Mouse (Mus musculus) embryonic facial prominence, embryonic 14.5 days (tissue): ENCODE measurements at regions not wholly inside any gene's neighbourhood (a gene's known extent, or its start where the extent isn't known, plus 50 kb on each side); places are given as distances from the start of the nearest gene placed in this dataset.
A peak's percentile ranks its signal among the peaks of the same experiment; 100 is the strongest.

Source experiments
- ATAC-seq: fragments of 200-750 bp; cut with Nextera tagmentation; 2 replicates; pipeline ENCODE4 v1.8.0; 2017; ENCODE audit warnings: low read depth, moderate number of reproducible peaks, moderate TSS enrichment
- DNase-seq: peaks from one replicate; pipeline ENCODE4 v3.0.0-alpha.2; 2015; ENCODE audit warnings: low spot score
- H3K27ac ChIP-seq: fragments of 300-500 bp; sonication (generic); replicated peaks from 2 replicates; pipeline ENCODE4 v1.5.1; 2014; ENCODE audit warnings: low read depth, mild to moderate bottlenecking, low read length, moderate library complexity
- H3K27me3 ChIP-seq: fragments of 300-500 bp; sonication (generic); replicated peaks from 2 replicates; pipeline ENCODE4 v1.6.1; 2014; ENCODE audit warnings: low read length; ENCODE audit not compliant: control insufficient read depth, insufficient read depth
- H3K36me3 ChIP-seq: fragments of 300-500 bp; sonication (generic); 2 replicates; pipeline ENCODE4 v1.6.1; 2014; ENCODE audit warnings: low read length, mixed read lengths; ENCODE audit not compliant: control insufficient read depth, insufficient read depth
- H3K4me1 ChIP-seq: fragments of 300-500 bp; sonication (generic); 2 replicates; pipeline ENCODE4 v1.6.1; 2014; ENCODE audit warnings: antibody characterized with exemption, low read length; ENCODE audit not compliant: control insufficient read depth, insufficient read depth
- H3K4me2 ChIP-seq: fragments of 300-500 bp; sonication (generic); 2 replicates; pipeline ENCODE4 v1.6.1; 2014; ENCODE audit warnings: low read depth, mild to moderate bottlenecking, low read length, moderate library complexity, mixed read lengths
- H3K4me3 ChIP-seq: fragments of 300-500 bp; sonication (generic); 2 replicates; pipeline ENCODE4 v1.5.1; 2014; ENCODE audit warnings: low read depth, mild to moderate bottlenecking, low read length
- H3K9ac ChIP-seq: fragments of 300-500 bp; sonication (generic); 2 replicates; pipeline ENCODE4 v1.6.1; 2014; ENCODE audit warnings: low read depth, mild to moderate bottlenecking, low read length, moderate library complexity, mixed read lengths
- H3K9me3 ChIP-seq: fragments of 300-500 bp; sonication (generic); 2 replicates; pipeline ENCODE4 v1.6.1; 2016; ENCODE audit warnings: low read length; ENCODE audit not compliant: control insufficient read depth
- WGBS: fragments of 180-500 bp; shearing (Covaris S2); extraction: QIAGEN DNeasy Blood & Tissue Kit; methylation state at CpG from one replicate; pipeline ENCODE4 v1.1.7; 2014; 5-methylcytosine and 5-hydroxymethylcytosine counted together

DNA sequence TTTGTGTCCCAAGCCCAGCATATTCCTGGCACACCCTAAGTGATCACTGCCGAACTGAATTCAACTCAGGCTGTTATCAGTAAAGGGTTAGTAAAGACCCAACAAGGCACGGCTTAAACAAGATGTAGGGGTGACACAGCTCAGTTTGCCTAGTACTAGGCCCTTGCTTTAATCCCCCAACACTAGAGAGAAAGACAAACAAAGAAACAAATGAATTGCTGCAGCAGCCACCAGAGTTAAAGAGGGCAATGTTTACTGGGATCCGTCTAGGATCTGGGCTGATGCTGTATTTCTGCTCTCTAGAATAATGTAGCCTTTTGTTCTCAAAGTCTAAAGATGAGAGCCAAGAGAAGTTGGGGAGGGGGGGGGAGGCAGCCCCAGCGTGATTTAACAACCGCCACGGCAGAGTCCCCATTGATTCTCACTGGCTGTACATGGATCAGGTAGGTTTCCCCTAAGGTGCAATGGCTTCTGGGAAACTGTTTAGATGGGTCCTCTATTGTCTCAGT, 66.5 kb upstream of the Boc start:
- Histone ChIP-seq H3K4me3 (no peak overlapping the region), H3K4me2 (no peak overlapping the region), H3K9me3 (no peaks in the 10 kb centered on the region), H3K4me1 (peaks cover 11% of the 10 kb centered on the region; the same call in 1 of the 2 replicates), H3K9ac (no peak overlapping the region), H3K27ac (no peak overlapping the region; the same call in 1 of the 2 replicates), H3K27me3 (no peaks in the 10 kb centered on the region), H3K36me3 (no peaks in the 10 kb centered on the region)
- WGBS, result 59% methylated on average over 6 of the region's 6 CpGs
- no peak for ATAC-seq
- DNase-seq, result no peak

DNA sequence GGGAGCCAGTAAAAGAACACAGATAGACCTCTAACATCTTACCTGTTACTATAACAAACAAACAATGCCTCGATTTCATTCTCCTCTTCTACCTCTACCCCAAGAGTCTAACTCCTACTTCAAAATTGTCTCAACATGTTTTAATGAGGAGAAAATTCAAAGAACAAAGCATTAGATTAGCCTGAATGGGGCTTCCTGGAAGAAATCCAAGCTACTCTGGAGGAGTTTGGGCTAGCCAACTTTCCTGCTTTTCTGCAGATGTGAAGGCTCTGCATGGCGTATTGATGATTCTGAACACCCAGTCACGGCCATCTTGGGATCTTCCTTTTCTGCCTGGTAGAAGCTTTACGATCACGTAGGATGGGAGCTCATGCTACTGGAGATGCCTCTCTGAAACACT, 62.9 kb upstream of the Boc start:
- no peaks in the 10 kb centered on the region for H3K27me3 ChIP-seq
- no peak for ATAC-seq
- H3K27ac ChIP-seq, result no peak overlapping the region
- no peaks in the 10 kb centered on the region for H3K9me3 ChIP-seq
- H3K4me2 ChIP-seq, result no peak overlapping the region
- 70% methylated on average over 5 of the region's 5 CpGs for WGBS
- H3K36me3 ChIP-seq, result no peaks in the 10 kb centered on the region
- H3K4me3 ChIP-seq, result no peak overlapping the region
- H3K9ac ChIP-seq, result no peak overlapping the region
- H3K4me1 ChIP-seq, result peaks cover 17% of the 10 kb centered on the region
- DNase-seq, result no peak

DNA sequence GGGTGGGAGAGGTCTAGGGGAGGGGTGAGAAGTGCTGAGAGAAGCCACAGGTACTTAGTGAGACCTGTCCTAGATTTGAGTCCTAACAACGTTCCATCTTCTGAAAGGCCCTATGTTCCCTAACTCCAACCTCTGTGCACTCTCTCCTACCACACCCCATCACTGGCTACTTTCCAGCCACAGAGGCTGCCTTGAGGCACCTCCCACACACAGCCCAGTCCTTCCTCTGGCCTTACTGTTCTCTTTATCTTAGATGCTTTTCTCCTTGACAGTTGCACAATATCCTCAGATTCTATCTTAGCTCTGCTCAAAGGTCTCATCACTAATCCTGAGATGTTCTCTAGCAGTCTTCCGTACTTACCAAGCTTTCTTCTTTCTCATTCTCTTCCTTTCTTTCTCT, 61.8 kb upstream of the Boc start:
- DNase-seq, result no peak
- ATAC-seq, result no peak
- H3K27me3 ChIP-seq, result no peaks in the 10 kb centered on the region
- H3K9ac ChIP-seq, result no peak overlapping the region
- H3K4me1 ChIP-seq, result peaks cover 18% of the 10 kb centered on the region
- H3K9me3 ChIP-seq, result no peaks in the 10 kb centered on the region
- H3K36me3 ChIP-seq, result no peaks in the 10 kb centered on the region
- no peak overlapping the region for H3K27ac ChIP-seq
- H3K4me3 ChIP-seq, result no peak overlapping the region
- H3K4me2 ChIP-seq, result no peak overlapping the region
- 65% methylated on average over 2 of the region's 2 CpGs for WGBS

DNA sequence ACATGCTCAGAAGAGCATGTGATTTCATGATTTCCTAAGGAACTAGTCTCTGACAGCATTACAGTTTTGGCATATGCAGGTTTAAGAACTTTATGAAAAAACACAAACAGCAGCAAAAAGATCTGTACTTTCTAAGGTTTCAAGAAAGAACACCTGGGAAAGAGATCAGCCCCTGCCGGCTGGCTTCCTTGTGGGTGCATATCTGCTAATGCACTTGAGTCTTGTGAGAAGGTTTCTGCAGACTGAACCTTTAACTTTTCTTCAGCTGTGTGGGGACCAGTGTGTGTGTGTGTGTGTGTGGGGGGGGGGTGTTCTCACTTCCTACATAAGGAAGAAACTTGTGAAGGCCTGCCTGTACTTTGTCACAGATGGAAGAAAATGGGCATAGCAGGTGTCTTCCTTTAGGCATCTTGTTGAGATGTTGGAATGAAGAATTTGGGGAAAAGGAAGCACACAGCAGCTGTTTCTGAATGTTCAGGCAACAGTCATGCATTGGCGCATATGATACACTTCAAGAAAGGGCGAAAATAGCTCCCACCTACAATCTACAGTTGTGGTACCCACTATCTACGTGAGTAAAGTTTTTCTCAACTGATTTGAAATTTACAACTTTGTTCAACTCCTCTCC, 60.9 kb upstream of the Boc start:
- peaks cover 23% of the 10 kb centered on the region for H3K4me1 ChIP-seq
- no peaks in the 10 kb centered on the region for H3K27me3 ChIP-seq
- H3K27ac ChIP-seq, result no peak overlapping the region
- H3K36me3 ChIP-seq, result no peaks in the 10 kb centered on the region
- H3K9me3 ChIP-seq, result no peaks in the 10 kb centered on the region
- ATAC-seq, result no peak
- H3K4me3 ChIP-seq, result no peak overlapping the region
- H3K4me2 ChIP-seq, result no peak overlapping the region
- no peak overlapping the region for H3K9ac ChIP-seq
- WGBS, result 74% methylated on average over 4 of the region's 4 CpGs
- peak; percentile 56 for DNase-seq

DNA sequence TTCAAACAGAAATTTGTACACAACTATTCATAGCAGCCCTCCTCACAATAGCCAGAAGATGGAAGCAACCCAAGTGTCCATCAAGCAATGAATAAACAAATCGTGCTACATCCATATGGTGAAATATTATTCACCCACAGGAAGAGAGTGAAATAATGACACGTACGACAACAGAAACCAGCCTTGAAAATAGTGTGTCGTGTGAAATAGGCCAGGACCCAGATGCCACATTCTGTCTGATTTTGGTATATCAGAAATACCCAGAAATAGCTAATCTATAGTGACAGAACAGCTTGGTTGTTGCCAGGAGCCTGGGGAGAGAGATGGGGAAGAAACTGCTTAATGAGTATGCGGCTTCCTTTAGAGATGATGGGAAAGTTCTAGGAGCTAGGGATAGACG, 58.3 kb upstream of the Boc start:
- Histone ChIP-seq H3K9ac (no peak overlapping the region), H3K9me3 (no peaks in the 10 kb centered on the region), H3K27ac (peak overlapping the region; percentile 84), H3K4me1 (peaks cover 29% of the 10 kb centered on the region), H3K4me2 (0 out of 2 replicates have a peak overlapping the region, but pooled peaks have one; percentile 47), H3K27me3 (no peaks in the 10 kb centered on the region), H3K4me3 (no peak overlapping the region), H3K36me3 (no peaks in the 10 kb centered on the region)
- ATAC-seq (no peak), DNase-seq (no peak)
- WGBS, result 50% methylated on average over 6 of the region's 6 CpGs

DNA sequence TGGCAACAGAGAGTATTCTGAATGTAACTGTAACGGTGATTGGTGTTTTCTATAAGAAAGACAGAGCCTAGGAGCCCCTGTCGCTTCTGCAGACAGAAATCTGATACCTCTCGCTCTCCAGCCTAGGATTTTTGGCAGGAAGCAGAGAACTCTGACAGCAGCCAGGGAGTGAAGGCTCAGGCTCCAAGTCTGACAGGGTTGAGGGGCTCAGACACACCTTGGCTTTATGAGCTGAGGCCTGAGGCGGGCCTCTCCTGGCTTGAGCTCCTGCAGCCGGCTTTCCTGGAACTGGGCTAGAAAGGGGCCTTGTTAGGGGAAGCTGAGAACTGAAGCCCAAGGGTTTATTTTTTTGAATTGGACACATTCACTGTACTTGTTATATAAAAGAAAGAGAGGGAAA, 57.7 kb upstream of the Boc start:
- H3K9ac ChIP-seq, result no peak overlapping the region; the same call in 1 of the 2 replicates
- no peaks in the 10 kb centered on the region for H3K27me3 ChIP-seq
- peak overlapping the region; percentile 47 for H3K4me2 ChIP-seq
- H3K36me3 ChIP-seq, result no peaks in the 10 kb centered on the region
- DNase-seq, result peak; percentile 97
- H3K27ac ChIP-seq, result peak overlapping the region; percentile 84
- peaks cover 29% of the 10 kb centered on the region for H3K4me1 ChIP-seq
- WGBS, result 0% methylated on average over 5 of the region's 5 CpGs
- no peaks in the 10 kb centered on the region for H3K9me3 ChIP-seq
- peak; percentile 91 for ATAC-seq
- H3K4me3 ChIP-seq, result no peak overlapping the region

DNA sequence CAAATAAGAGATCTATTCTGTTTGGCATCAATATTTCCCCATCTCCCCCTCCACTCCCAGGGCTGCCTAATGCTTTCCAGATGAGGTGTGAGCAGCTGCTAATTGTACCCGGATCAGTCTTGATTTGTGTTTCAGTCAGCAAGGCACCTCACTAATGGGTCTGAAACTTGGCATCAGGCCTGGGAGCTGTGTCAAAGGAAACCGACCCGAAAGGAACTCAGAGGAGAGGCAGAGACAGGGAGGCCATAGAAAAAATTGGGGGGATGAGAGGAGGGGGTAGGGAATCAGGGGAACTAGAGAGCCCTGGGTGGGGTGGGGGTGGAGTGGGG, 57.1 kb upstream of the Boc start:
- DNase-seq (peak; percentile 96), ATAC-seq (peak; percentile 80)
- H3K4me2 ChIP-seq, result peak overlapping the region; percentile 47
- no peaks in the 10 kb centered on the region for H3K9me3 ChIP-seq
- H3K27me3 ChIP-seq, result no peaks in the 10 kb centered on the region
- H3K4me1 ChIP-seq, result peaks cover 29% of the 10 kb centered on the region
- H3K4me3 ChIP-seq, result 0 out of 2 replicates have a peak overlapping the region, but pooled peaks have one; percentile 7
- WGBS, result 4% methylated on average over 3 of the region's 3 CpGs
- peak overlapping the region; percentile 84 for H3K27ac ChIP-seq
- no peaks in the 10 kb centered on the region for H3K36me3 ChIP-seq
- H3K9ac ChIP-seq, result 0 out of 2 replicates have a peak overlapping the region, but pooled peaks have one; percentile 15

DNA sequence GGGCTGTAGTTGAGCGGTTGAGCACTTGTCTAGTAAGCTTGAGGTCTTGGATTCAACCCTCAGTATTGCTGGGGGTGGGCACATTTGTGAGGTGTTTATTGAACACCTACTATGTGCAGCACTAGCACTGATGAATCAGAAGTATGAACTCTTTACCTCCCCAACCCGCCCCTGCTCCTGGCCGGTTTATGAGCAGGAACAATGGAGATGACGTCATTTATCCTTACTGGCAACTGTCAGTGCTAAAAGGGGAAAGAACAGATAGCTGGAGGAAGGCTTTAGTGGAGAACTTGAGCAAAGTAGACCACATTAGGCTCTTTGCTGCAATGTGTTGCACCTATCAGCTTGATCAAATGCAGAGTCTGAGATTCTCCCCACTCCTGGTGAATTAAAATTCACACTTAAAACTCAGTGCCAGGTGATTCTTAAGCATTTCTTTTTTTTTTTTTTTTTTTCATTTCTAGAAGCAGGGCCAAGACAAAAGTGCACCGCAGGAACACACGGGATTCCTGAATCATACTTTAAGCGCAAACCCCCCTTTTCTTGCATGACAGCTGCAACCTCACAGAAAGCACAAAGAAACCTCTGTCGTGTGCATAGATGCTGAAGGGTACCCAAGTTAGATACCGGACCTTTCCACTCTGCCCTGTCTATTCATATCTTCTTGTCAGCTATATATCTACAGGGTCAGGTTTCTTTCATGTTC, 56.6 kb upstream of the Boc start:
- Histone ChIP-seq H3K27ac (peak overlapping the region; percentile 84), H3K4me3 (0 out of 2 replicates have a peak overlapping the region, but pooled peaks have one; percentile 7), H3K4me2 (peak overlapping the region; percentile 47), H3K36me3 (no peaks in the 10 kb centered on the region), H3K9ac (0 out of 2 replicates have a peak overlapping the region, but pooled peaks have one; percentile 15), H3K27me3 (no peaks in the 10 kb centered on the region), H3K4me1 (peaks cover 29% of the 10 kb centered on the region), H3K9me3 (no peaks in the 10 kb centered on the region)
- DNase-seq (peak; percentile 69), ATAC-seq (no peak)
- 23% methylated on average over 9 of the region's 9 CpGs for WGBS
